Mouse (Mus musculus): ENCODE data around the gene Rfx3. TPM values are rescaled to one million over a fixed set of nuclear protein-coding genes. Genes with fewer than 3 reads are reported as not detected.

Gene Rfx3
- total RNA-seq, 2 experiments from 2014 or later, result 80.1 to 83.1 TPM

DNA sequence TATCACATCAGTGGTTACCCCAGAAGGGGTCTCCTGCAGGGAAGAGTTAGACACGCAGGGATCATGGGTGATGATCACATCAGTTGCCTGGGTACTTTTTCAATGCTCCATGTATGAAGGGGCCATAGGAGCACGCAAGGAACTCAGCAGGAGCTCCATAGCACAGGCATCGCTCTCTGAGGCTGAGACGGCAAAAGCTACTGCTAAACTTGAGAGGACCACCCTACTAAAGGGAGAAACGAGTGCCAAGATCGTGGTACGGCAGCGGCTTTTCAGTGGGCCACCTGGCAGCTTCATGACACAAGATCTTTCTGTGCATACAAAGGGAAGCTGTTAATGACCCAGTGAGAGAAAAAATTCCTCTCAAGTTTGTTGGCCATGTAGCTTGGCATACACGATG, 250.7 kb downstream of the Rfx3 start:
- no peak for DNase-seq (ENCODE audit: low spot score in 2 of 2)
- intact Hi-C loops (cut with DNase I), result loop anchor here (10.0 kb wide), 1 partner anchor 296 kb away; no protein-coding TSS in a partner anchor

- intact Hi-C loops (cut with DNase I), result no loop called here
- peak in 1 of 2 experiments; percentile 54 for DNase-seq (ENCODE audit: low spot score in 2 of 2)
These were observed 251.6 kb downstream of the Rfx3 start for GRCm38 (mm10) chr19:27759347-27759746.

DNA sequence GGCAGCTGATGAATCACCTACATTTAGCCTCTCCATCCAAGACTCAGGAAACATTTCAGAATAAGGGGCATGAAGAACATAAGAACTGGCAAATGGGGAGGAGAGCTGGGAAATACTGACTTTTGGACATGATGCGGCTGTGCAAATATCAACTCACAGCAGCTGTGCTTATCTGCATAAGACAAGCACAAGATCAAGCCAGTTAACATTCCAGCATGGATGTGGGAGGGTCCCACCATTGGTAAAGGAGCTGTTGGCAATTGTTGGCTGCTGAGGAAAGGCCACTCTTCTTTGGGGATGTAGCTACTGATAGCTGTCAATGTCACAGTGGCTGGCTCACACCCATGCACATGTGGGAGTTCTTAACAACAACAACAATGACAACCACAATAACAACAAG, 263.7 kb downstream of the Rfx3 start:
- intact Hi-C loops (cut with DNase I), result no loop called here
- DNase-seq (ENCODE audit: low spot score in 2 of 2), result no peak

DNA sequence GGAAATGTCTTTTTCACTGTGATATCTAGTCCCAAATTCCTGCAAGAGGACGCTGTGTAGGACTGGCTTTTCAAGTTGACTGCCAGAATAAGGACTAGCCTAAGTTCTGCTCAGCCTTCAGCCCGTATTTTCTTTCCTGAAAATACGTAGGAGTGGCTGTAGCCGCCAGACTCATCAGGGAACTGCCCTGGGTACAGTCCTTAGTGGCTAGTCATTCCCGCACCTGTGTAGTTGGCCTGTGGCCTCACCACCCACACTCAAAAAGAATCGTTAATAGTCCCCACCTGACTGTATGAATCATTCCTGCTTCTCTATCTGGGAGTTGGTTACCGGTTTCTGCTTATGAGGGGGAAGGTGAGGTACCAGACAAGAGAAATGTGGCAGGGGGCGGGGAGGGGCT, 272.1 kb downstream of the Rfx3 start:
- intact Hi-C loops (cut with DNase I), result no loop called here

DNA sequence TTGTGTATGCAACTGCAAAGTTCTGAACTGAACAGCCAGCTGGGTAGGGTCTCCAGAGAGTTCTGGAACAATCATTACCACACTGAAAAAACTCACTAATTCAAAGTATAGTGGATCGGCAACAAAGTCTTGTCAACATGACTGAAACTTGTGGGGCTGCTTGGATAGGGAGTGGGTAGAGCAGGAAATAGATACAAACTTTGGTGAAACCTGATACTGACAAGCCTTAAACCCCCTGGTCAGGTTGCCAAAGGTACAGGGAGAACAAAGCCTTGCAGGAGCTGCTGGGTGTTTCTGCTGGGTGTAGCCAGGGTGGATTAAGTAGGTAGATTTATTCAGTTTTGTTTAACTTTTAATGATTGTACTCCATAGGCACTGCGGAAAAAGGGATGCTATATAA, 274.4 kb downstream of the Rfx3 start:
- no peak for DNase-seq (ENCODE audit: low spot score in 2 of 2)
- intact Hi-C loops (cut with DNase I), result no loop called here

More for the DNA sequence above, 272.1 kb downstream of the Rfx3 start:
- no peak for DNase-seq (ENCODE audit: low spot score in 2 of 2)

GRCm38 (mm10) chr19:27718931-27719330, 292.0 kb downstream of the Rfx3 start:
- intact Hi-C loops (cut with DNase I), result no loop called here
- no peak for DNase-seq (ENCODE audit: low spot score in 2 of 2)

DNA sequence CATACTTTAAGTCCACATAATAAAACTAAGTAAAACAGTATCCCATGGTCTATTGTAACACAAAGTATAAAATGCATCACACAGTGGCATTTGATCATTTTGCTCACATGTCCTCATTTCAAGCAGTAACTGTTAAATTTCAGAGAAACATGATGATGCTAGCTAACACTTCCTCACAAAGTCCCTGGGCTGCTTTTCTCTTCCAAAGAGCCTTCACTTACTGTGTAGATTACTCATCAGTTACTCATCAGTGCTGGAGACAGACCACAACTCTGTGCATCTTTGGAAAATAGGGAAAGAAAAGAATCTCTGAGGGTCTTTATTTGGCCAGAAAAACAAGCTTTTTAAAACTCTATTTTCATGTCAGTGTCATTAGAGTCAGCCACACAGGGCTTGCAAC, 294.7 kb downstream of the Rfx3 start:
- intact Hi-C loops (cut with DNase I), result no loop called here
- peak in 1 of 2 experiments; percentile 21 for DNase-seq (ENCODE audit: low spot score in 2 of 2)

Data from left cerebral cortex, postnatal 25 days (tissue).